Mouse (Mus musculus) neural tube, embryonic 15.5 days (tissue): ENCODE measurements at regions not wholly inside any gene's neighbourhood (a gene's known extent, or its start where the extent isn't known, plus 50 kb on each side); places are given as distances from the start of the nearest gene placed in this dataset.
"Not testable (repeated sequence)": the region's sequence is repeated elsewhere in the genome, so short reads cannot be mapped to it uniquely, and the experiment has no call there.

ENCODE experiments used
- ATAC-seq: fragments of 200-750 bp; cut with Nextera tagmentation; 2 replicates; pipeline ENCODE4 v1.8.0; 2017; ENCODE audit warnings: mild to moderate bottlenecking, moderate TSS enrichment, moderate library complexity; ENCODE audit not compliant: low FRiP score
- H3K27ac ChIP-seq: fragments of 300-500 bp; sonication (generic); replicated peaks from 2 replicates; pipeline ENCODE4 v1.5.1; 2015; ENCODE audit warnings: mild to moderate bottlenecking, inconsistent platforms
- H3K27me3 ChIP-seq: fragments of 300-500 bp; sonication (generic); replicated peaks from 2 replicates; pipeline ENCODE4 v1.6.1; 2015; ENCODE audit warnings: inconsistent platforms
- H3K36me3 ChIP-seq: fragments of 300-500 bp; sonication (generic); 2 replicates; pipeline ENCODE4 v1.6.1; 2015; ENCODE audit warnings: inconsistent platforms
- H3K4me1 ChIP-seq: fragments of 300-500 bp; sonication (generic); 2 replicates; pipeline ENCODE4 v1.6.1; 2015; ENCODE audit warnings: inconsistent platforms
- H3K4me2 ChIP-seq: fragments of 300-500 bp; sonication (generic); 2 replicates; pipeline ENCODE4 v1.6.1; 2015; ENCODE audit warnings: inconsistent platforms, mild to moderate bottlenecking, moderate library complexity
- H3K4me3 ChIP-seq: fragments of 300-500 bp; sonication (generic); replicated peaks from 2 replicates; pipeline ENCODE4 v1.5.1; 2015; ENCODE audit warnings: mild to moderate bottlenecking, inconsistent platforms
- H3K9ac ChIP-seq: fragments of 300-500 bp; sonication (generic); replicated peaks from 2 replicates; pipeline ENCODE4 v1.6.1; 2015; ENCODE audit warnings: mild to moderate bottlenecking, inconsistent platforms
- H3K9me3 ChIP-seq: fragments of 300-500 bp; sonication (generic); replicated peaks from 2 replicates; pipeline ENCODE4 v1.6.1; 2016; ENCODE audit warnings: inconsistent platforms
- WGBS: fragments of 180-500 bp; shearing (Covaris S2); methylation state at CpG from one replicate; pipeline ENCODE4 v1.1.7; 2015; ENCODE audit warnings: mixed read lengths; 5-methylcytosine and 5-hydroxymethylcytosine counted together

DNA sequence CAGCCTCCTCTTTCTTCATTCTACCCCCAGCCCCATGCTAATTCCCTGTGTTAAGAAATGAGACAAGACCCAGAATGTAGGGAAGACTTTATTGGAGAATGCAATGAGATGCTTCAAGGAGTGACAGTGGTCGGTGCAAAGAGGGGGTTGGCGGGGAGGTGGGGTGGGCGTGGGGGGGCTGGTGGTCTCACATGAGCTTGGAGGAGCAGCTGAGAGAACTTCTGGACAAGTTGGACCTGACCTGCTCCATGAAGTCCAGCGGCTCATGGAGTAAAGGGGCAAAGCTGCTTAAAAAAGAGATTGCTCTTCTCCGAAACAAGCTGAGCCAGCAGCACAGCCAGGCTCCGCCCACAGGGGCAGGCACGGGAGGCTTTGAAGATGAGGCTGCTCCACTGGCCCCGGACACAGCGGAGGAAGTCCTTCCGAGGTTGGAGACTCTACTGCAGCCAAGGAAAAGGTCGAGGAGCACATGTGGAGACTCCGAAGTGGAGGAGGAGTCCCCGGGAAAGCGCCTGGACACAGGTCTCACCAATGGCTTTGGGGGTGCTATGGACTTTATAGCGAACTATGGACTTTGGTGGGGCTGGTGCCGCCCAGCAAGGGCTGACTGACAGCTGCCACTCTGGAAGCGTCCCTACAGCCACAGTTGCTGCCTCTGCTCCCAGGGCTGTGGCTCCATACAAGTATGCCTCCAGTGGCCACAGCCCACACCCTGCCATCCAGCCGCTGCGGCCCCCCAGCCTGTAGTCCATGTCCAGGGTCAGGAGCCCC lies 161.7 kb downstream of the Plxna1 start:
- not testable (repeated sequence) for H3K9me3 ChIP-seq, H3K9ac ChIP-seq, H3K4me1 ChIP-seq, H3K27ac ChIP-seq, H3K36me3 ChIP-seq, H3K27me3 ChIP-seq, ATAC-seq
- peak overlapping the region; percentile 49 for H3K4me2 ChIP-seq
- 12% methylated on average over 19 of the region's 19 CpGs for WGBS
- H3K4me3 ChIP-seq: peak overlapping the region; percentile 22

DNA sequence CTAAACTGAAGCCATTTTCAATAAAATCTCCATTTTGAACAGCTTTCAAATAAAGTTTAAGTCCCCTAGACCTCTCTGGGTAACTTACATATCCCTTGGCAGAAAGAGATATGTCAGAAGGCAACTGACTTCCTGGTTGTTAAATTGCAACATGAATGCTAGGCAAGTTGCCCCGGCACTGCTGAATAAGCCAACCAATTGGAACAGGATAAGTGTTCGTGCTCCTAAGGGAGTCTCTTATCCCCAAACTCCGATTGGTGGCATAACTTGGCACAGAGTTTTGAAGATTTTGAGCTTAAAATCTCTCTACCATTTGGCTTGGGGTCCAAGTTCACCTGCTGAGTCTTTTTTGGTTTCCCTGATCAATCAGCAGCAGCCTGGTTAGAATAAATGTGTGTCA lies 147.4 kb downstream of the Plxna1 start:
- H3K9ac ChIP-seq: no peak overlapping the region
- H3K27ac ChIP-seq: no peak overlapping the region
- H3K36me3 ChIP-seq: no peaks in the 10 kb centered on the region
- WGBS: 71% methylated on average over 3 of the region's 3 CpGs
- no peaks in the 10 kb centered on the region for H3K4me1 ChIP-seq
- no peak overlapping the region for H3K4me3 ChIP-seq
- no peaks in the 10 kb centered on the region for H3K27me3 ChIP-seq
- H3K4me2 ChIP-seq: no peak overlapping the region
- no peaks in the 10 kb centered on the region for H3K9me3 ChIP-seq
- ATAC-seq: no peak

DNA sequence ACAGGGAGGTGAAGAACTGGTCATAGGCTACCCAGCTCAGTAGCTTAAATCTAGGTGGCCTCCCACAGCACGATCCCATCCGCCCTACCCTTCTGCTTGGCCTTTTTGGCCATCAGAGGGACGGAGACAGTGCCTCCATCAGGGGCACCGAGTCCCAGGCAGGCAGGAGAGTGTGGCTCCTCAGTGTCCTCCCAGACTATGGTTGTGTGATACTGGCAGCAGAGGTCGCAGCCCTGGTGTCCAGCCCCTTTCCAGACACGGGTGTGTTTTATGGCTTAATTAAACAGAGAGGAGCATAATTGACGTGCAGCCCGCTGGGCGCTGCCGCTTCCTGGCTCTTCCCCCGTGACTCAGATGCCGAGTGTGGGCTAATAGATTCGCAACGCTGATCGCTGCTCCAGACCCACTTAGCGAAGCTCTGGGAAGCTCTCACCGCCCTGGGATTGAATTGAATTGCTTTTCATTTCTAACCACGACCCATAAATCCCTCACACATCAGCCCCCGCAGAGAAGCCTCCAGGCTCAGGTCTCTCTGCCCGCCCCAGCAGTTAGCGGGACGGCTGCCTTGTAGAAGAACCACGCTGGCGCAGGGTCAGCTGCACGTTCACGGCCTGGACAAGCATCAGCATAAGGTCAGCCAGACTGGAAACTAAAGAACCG lies 126.9 kb downstream of the Plxna1 start:
- Histone ChIP-seq H3K27ac (peak overlapping the region; percentile 58), H3K9ac (0 out of 2 replicates have a peak overlapping the region, but pooled peaks have one; percentile 29), H3K9me3 (no peaks in the 10 kb centered on the region), H3K27me3 (no peaks in the 10 kb centered on the region), H3K36me3 (no peaks in the 10 kb centered on the region), H3K4me1 (peaks cover 52% of the 10 kb centered on the region), H3K4me3 (peak overlapping the region; percentile 8; the same call in 1 of the 2 replicates), H3K4me2 (peak overlapping the region; percentile 53)
- ATAC-seq: peak; percentile 58
- 6% methylated on average over 27 of the region's 27 CpGs for WGBS

- H3K4me1 ChIP-seq: peaks cover 52% of the 10 kb centered on the region
- no peak overlapping the region for H3K4me2 ChIP-seq
- no peaks in the 10 kb centered on the region for H3K27me3 ChIP-seq
- 11% methylated on average over 8 of the region's 8 CpGs for WGBS
- H3K36me3 ChIP-seq: no peaks in the 10 kb centered on the region
- H3K9me3 ChIP-seq: no peaks in the 10 kb centered on the region
- H3K9ac ChIP-seq: no peak overlapping the region
- H3K4me3 ChIP-seq: no peak overlapping the region
- no peak overlapping the region; the same call in 1 of the 2 replicates for H3K27ac ChIP-seq
- no peak for ATAC-seq
Measured at GRCm38 (mm10) chr6:89236226-89236625, 126.2 kb downstream of the Plxna1 start.

- H3K27ac ChIP-seq: no peak overlapping the region
- H3K9me3 ChIP-seq: no peaks in the 10 kb centered on the region
- no peak overlapping the region for H3K4me3 ChIP-seq
- ATAC-seq: peak; percentile 68
- H3K4me2 ChIP-seq: no peak overlapping the region
- H3K36me3 ChIP-seq: no peaks in the 10 kb centered on the region
- no peak overlapping the region for H3K9ac ChIP-seq
- peaks cover 52% of the 10 kb centered on the region for H3K4me1 ChIP-seq
- H3K27me3 ChIP-seq: no peaks in the 10 kb centered on the region
- WGBS: 77% methylated on average over 10 of the region's 10 CpGs
Measured at GRCm38 (mm10) chr6:89236892-89237646, 125.4 kb downstream of the Plxna1 start.

GRCm38 (mm10) chr6:89238871-89239270 lies 123.5 kb downstream of the Plxna1 start:
- no peaks in the 10 kb centered on the region for H3K9me3 ChIP-seq
- WGBS: 19% methylated on average over 14 of the region's 14 CpGs
- no peaks in the 10 kb centered on the region for H3K27me3 ChIP-seq
- H3K9ac ChIP-seq: no peak overlapping the region
- H3K4me2 ChIP-seq: peak overlapping the region; percentile 29
- ATAC-seq: no peak
- H3K36me3 ChIP-seq: no peaks in the 10 kb centered on the region
- no peak overlapping the region for H3K4me3 ChIP-seq
- H3K4me1 ChIP-seq: peaks cover 58% of the 10 kb centered on the region
- H3K27ac ChIP-seq: no peak overlapping the region

GRCm38 (mm10) chr6:89239511-89239910 lies 122.9 kb downstream of the Plxna1 start:
- Histone ChIP-seq H3K9me3 (no peaks in the 10 kb centered on the region), H3K27me3 (0 out of 2 replicates have a peak, but pooled peaks cover 3% of the 10 kb centered on the region), H3K4me1 (peaks cover 58% of the 10 kb centered on the region), H3K4me3 (no peak overlapping the region), H3K36me3 (no peaks in the 10 kb centered on the region), H3K9ac (no peak overlapping the region; the same call in 1 of the 2 replicates), H3K27ac (0 out of 2 replicates have a peak overlapping the region, but pooled peaks have one; percentile 6), H3K4me2 (peak overlapping the region; percentile 29)
- no peak for ATAC-seq
- WGBS: 32% methylated on average over 8 of the region's 8 CpGs

DNA sequence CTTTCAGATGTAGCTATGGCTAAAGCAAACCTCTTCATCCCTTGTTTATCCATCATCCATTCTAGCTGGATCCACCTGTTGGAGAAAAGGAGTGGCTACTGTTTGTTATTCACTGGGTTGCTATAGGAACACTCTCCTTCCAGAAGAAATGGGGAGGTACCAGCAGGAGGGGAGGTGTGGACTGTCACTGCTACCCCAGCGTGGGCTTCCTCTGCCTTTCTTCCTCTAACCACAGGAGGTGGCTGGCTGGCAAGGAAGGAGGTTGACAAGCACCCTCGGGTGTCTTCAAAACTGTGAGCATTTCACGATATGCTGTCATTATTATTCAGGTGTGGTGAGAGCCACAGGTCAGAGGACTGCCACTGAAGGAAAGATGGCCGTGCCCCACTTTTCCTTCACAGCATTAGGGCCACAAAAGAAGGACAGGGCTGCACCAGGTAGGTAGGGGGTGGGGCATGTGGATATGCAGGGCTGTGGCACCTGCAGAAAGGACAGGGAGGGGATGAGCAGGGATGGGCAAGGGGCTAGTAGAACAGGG lies 122.2 kb downstream of the Plxna1 start:
- whole genome bisulfite sequencing: 27% methylated on average over 4 of the region's 4 CpGs
- Histone ChIP-seq H3K9ac (no peak overlapping the region), H3K36me3 (no peaks in the 10 kb centered on the region), H3K4me3 (no peak overlapping the region), H3K9me3 (no peaks in the 10 kb centered on the region), H3K4me1 (peaks cover 57% of the 10 kb centered on the region), H3K4me2 (no peak overlapping the region), H3K27ac (no peak overlapping the region), H3K27me3 (0 out of 2 replicates have a peak, but pooled peaks cover 4% of the 10 kb centered on the region)
- no peak for ATAC-seq

DNA sequence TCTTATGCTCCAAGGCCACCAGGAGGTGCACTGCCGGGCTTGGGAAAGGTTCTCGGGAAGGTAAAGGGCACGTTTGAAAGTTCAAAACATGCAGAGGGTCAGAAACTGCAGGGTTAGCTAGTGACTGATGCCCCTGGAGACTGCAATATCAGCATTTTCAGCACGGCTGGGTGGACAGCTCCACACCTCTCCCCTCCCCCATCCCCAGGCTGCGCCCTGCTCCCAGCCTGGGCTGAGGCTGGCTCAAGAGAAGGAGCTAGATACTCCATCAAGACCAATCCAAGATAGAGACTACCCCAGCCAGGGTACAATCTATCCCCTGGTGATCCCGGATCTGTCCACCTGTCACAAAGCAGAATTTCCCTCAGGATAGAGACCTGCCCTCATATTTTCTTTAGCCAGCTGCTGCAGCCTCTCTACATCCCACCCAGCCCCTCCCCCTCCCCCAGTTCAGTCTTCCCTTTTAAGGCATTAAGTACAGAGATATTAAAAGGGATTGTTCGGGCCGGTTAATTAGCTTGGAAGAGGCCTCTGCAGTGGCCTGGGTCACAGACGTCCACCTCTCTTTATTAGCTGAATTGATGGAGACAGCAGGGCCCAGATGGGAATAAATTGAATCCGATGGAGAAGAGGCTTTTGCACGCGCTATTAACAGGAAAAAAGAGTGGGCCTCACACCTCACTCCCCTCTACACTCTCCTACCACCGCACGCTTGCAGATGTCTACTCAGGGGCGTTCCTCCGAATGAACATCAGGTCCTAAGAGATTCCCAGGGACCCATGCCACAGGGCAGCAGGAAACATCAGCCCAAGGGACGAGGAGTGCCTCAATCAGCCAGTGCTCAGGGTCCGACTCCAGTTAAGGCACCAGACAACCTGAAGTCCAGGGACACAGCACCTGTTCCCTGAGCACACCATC lies 119.8 kb downstream of the Plxna1 start:
- no peak overlapping the region for H3K27ac ChIP-seq
- H3K4me3 ChIP-seq: no peak overlapping the region
- H3K9ac ChIP-seq: no peak overlapping the region
- ATAC-seq: no peak
- peaks cover 36% of the 10 kb centered on the region for H3K4me1 ChIP-seq
- no peak overlapping the region for H3K4me2 ChIP-seq
- 16% methylated on average over 18 of the region's 18 CpGs for WGBS
- no peaks in the 10 kb centered on the region for H3K9me3 ChIP-seq
- 0 out of 2 replicates have a peak, but pooled peaks cover 4% of the 10 kb centered on the region for H3K27me3 ChIP-seq
- no peaks in the 10 kb centered on the region for H3K36me3 ChIP-seq

DNA sequence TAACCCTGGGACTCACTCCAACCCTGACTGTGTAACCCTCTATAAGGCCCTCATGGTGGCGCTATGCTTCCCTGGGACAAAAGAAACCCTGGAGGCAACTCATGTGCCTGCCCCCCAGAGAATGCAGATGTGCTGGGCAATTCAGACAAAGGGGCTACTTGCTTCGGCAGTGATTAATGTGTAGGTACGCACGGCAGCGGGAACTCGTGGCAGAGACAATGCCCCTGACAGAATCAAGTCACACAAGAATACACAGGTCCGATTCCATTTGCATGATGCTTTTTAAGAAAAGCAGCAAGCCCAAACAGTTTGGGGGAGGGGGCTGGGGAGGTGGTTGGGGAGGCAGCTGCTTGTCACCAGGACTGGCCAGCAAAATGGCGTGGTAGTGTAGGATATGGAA lies 116.9 kb downstream of the Plxna1 start:
- Histone ChIP-seq H3K4me3 (no peak overlapping the region), H3K27me3 (0 out of 2 replicates have a peak, but pooled peaks cover 4% of the 10 kb centered on the region), H3K4me2 (no peak overlapping the region), H3K9me3 (no peaks in the 10 kb centered on the region), H3K4me1 (peaks cover 19% of the 10 kb centered on the region), H3K27ac (no peak overlapping the region), H3K9ac (no peak overlapping the region), H3K36me3 (no peaks in the 10 kb centered on the region)
- ATAC-seq: no peak
- WGBS: 33% methylated on average over 8 of the region's 8 CpGs
